Comparison of ENCODE assay signal across 25 mouse cellular contexts in genomic region chr8:116619221-116619620, GRCm38 (mm10).
"Had no signal": no experiment of that assay in that cellular context is flagged by ENCODE, and none has a peak within 500 bp of the region (broad histone marks: within the 10 kb centered on the region; RNA-seq: fewer than 3 reads in every experiment).

No protein-coding gene starts in this region.

- H3K9me3 ChIP-seq: embryonic facial prominence, embryonic 10.5 days; embryonic facial prominence, embryonic 12.5 days; embryonic facial prominence, embryonic 13.5 days; embryonic facial prominence, embryonic 15.5 days; forebrain, embryonic 10.5 days; forebrain, embryonic 12.5 days; forebrain, embryonic 13.5 days; forebrain, embryonic 15.5 days had no signal

- H3K27me3 ChIP-seq: embryonic facial prominence, embryonic 12.5 days; embryonic facial prominence, embryonic 13.5 days; embryonic facial prominence, embryonic 15.5 days; forebrain, embryonic 12.5 days; forebrain, embryonic 13.5 days; forebrain, embryonic 15.5 days had no signal

- H3K36me3 ChIP-seq: embryonic facial prominence, embryonic 10.5 days; embryonic facial prominence, embryonic 12.5 days; embryonic facial prominence, embryonic 15.5 days; forebrain, embryonic 10.5 days; forebrain, embryonic 12.5 days; forebrain, embryonic 15.5 days had no signal

- H3K4me2 ChIP-seq: embryonic facial prominence, embryonic 12.5 days; embryonic facial prominence, embryonic 13.5 days; embryonic facial prominence, embryonic 15.5 days; forebrain, embryonic 12.5 days; forebrain, embryonic 13.5 days; forebrain, embryonic 15.5 days had no signal

- ATAC-seq: forebrain, embryonic 15.5 days; forebrain, embryonic 16.5 days; forebrain, postnatal 0 days had no signal

- DNase-seq: cerebellum, adult 18-20 months; cerebellum, adult 2 months; cerebellum, adult 8-10 months; cerebellum, adult 9-10 months; cerebellum, adult 9-11 months; cerebellum, postnatal 36 days; embryo, embryonic 11 days; forebrain, postnatal 0 days; gastrocnemius, adult 2 months; gastrocnemius, postnatal 10 days; gastrocnemius, postnatal 14 days; gastrocnemius, postnatal 25 days; gastrocnemius, postnatal 36 days; heart, adult 18-20 months; heart, adult 2 months had no signal

- H3K4me1 ChIP-seq: forebrain, embryonic 10.5 days had no signal

- H3K9ac ChIP-seq: embryonic facial prominence, embryonic 12.5 days; embryonic facial prominence, embryonic 13.5 days; embryonic facial prominence, embryonic 15.5 days; forebrain, embryonic 12.5 days; forebrain, embryonic 13.5 days; forebrain, embryonic 15.5 days; forebrain, postnatal 0 days had no signal

- H3K27ac ChIP-seq: embryonic facial prominence, embryonic 10.5 days; embryonic facial prominence, embryonic 12.5 days; embryonic facial prominence, embryonic 13.5 days; embryonic facial prominence, embryonic 15.5 days; forebrain, embryonic 10.5 days; forebrain, embryonic 12.5 days; forebrain, embryonic 13.5 days; forebrain, embryonic 15.5 days; gastrocnemius, adult 2 months; heart, adult 2 months had no signal

- H3K4me3 ChIP-seq: embryonic facial prominence, embryonic 10.5 days; embryonic facial prominence, embryonic 12.5 days; embryonic facial prominence, embryonic 13.5 days; embryonic facial prominence, embryonic 15.5 days; erythroblast, embryonic 14.5 days; forebrain, embryonic 10.5 days; forebrain, embryonic 12.5 days; forebrain, embryonic 13.5 days; forebrain, embryonic 15.5 days; gastrocnemius, adult 2 months; heart, adult 2 months had no signal
